Mouse (Mus musculus): ENCODE results near the gene Glb1.

- TF ChIP-seq ZC3H11A (IDR thresholded peaks at IDR 0.05; ENCODE audit: borderline replicate concordance, low read depth, low read length) (no peak), CHD2 (IDR thresholded peaks at IDR 0.05; ENCODE audit: low read depth, low read length) (no peak), HCFC1 (IDR thresholded peaks at IDR 0.05; ENCODE audit: borderline replicate concordance, insufficient read depth, low read length) (no peak)
These were observed 308 bp upstream of the Glb1 start for GRCm38 (mm10) chr9:114400588-114400948.

Measured in ES-E14 (cell line).